Mouse (Mus musculus) hindbrain, embryonic 14.5 days (tissue): ENCODE data around the gene B3galt1. TPM values are rescaled to one million over a fixed set of nuclear protein-coding genes. Genes with fewer than 3 reads are reported as not detected.

Experiments
- ATAC-seq: fragments of 200-750 bp; cut with Nextera tagmentation; 2 replicates; pipeline ENCODE4 v1.8.0; 2017; ENCODE audit warnings: moderate number of reproducible peaks, mild to moderate bottlenecking, moderate TSS enrichment, moderate library complexity; ENCODE audit not compliant: low FRiP score
- DNase-seq: peaks from one replicate; pipeline ENCODE4 v3.0.0-alpha.2; 2015; ENCODE audit warnings: low spot score
- H3K27ac ChIP-seq: fragments of 300-500 bp; sonication (generic); 2 replicates; pipeline ENCODE4 v1.5.1; 2014; ENCODE audit warnings: mild to moderate bottlenecking, moderate library complexity
- H3K27me3 ChIP-seq: fragments of 300-500 bp; sonication (generic); 2 replicates; pipeline ENCODE4 v1.6.1; 2014; ENCODE audit warnings: mild to moderate bottlenecking, low read length, mixed read lengths; ENCODE audit not compliant: control insufficient read depth, insufficient read depth
- H3K36me3 ChIP-seq: fragments of 300-500 bp; sonication (generic); replicated peaks from 2 replicates; pipeline ENCODE4 v1.6.1; 2014; ENCODE audit not compliant: control insufficient read depth, insufficient read depth
- H3K4me1 ChIP-seq: fragments of 300-500 bp; sonication (generic); replicated peaks from 2 replicates; pipeline ENCODE4 v1.6.1; 2014; ENCODE audit warnings: antibody characterized with exemption, low read length, mixed read lengths; ENCODE audit not compliant: control insufficient read depth, insufficient read depth
- H3K4me2 ChIP-seq: fragments of 300-500 bp; sonication (generic); replicated peaks from 2 replicates; pipeline ENCODE4 v1.6.1; 2014; ENCODE audit warnings: mild to moderate bottlenecking, moderate library complexity
- H3K4me3 ChIP-seq: fragments of 300-500 bp; sonication (generic); replicated peaks from 2 replicates; pipeline ENCODE4 v1.5.1; 2014; ENCODE audit warnings: mild to moderate bottlenecking, low read length
- H3K9ac ChIP-seq: fragments of 300-500 bp; sonication (generic); 2 replicates; pipeline ENCODE4 v1.6.1; 2014
- H3K9me3 ChIP-seq: fragments of 300-500 bp; sonication (generic); 2 replicates; pipeline ENCODE4 v1.6.1; 2016; ENCODE audit warnings: low read length; ENCODE audit not compliant: control insufficient read depth
- WGBS: fragments of 180-500 bp; shearing (Covaris S2); extraction: QIAGEN DNeasy Blood & Tissue Kit; methylation state at CpG from one replicate; pipeline ENCODE4 v1.1.7; 2014; 5-methylcytosine and 5-hydroxymethylcytosine counted together
- polyA plus RNA-seq: library from polyadenylated mRNA; unstranded; fragments of >200 nt; fragmentation: Nextera tagmentation; extraction: Ambion mirVana; gene quantifications from 2 replicates; pipeline ENCODE4 v1.2.1, GENCODE M21; 2014

Gene B3galt1
- polyA plus RNA-seq, 1 experiment from 2014 or later: 72.2 TPM

DNA sequence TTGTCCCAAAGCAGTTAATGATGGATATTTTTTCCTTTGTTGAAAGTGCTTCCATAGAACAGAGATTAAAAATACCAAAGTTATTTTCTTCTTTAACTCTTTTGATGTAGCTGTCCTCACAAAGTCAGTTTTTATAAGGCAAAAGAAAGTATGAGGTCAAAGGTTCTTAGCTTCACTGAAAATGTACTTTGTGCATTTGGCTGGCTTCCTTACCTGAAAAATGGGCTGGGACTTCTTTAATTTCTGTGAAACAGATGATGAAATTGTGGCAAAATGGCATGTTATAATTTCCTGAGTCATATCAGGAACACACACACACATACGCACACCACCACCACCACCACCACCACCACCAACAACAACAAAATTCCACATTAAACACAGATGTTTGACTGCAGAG, 427.8 kb downstream of the B3galt1 start:
- no peak overlapping the region for H3K27ac ChIP-seq
- ATAC-seq: no peak
- H3K4me1 ChIP-seq: no peaks in the 10 kb centered on the region
- DNase-seq: no peak
- H3K9me3 ChIP-seq: no peaks in the 10 kb centered on the region
- no peaks in the 10 kb centered on the region for H3K27me3 ChIP-seq
- H3K9ac ChIP-seq: no peak overlapping the region
- H3K4me3 ChIP-seq: no peak overlapping the region
- H3K4me2 ChIP-seq: no peak overlapping the region
- 100% methylated on average over 1 of the region's 1 CpGs for WGBS
- H3K36me3 ChIP-seq: no peaks in the 10 kb centered on the region

GRCm38 (mm10) chr2:68003091-68003490, 437.4 kb downstream of the B3galt1 start:
- no peaks in the 10 kb centered on the region for H3K27me3 ChIP-seq
- H3K4me1 ChIP-seq: no peaks in the 10 kb centered on the region
- no peaks in the 10 kb centered on the region for H3K36me3 ChIP-seq
- ATAC-seq: no peak
- no peak overlapping the region for H3K9ac ChIP-seq
- H3K27ac ChIP-seq: no peak overlapping the region
- DNase-seq: no peak
- no peak overlapping the region for H3K4me2 ChIP-seq
- H3K4me3 ChIP-seq: no peak overlapping the region
- no peaks in the 10 kb centered on the region for H3K9me3 ChIP-seq
- 73% methylated on average over 1 of the region's 1 CpGs for WGBS

- Histone ChIP-seq H3K9ac (no peak overlapping the region), H3K4me2 (no peak overlapping the region), H3K27ac (no peak overlapping the region), H3K27me3 (no peaks in the 10 kb centered on the region), H3K4me1 (no peaks in the 10 kb centered on the region), H3K36me3 (no peaks in the 10 kb centered on the region), H3K4me3 (no peak overlapping the region), H3K9me3 (no peaks in the 10 kb centered on the region)
- WGBS: 96% methylated on average over 9 of the region's 9 CpGs
- ATAC-seq (no peak), DNase-seq (no peak)
Observed at GRCm38 (mm10) chr2:68005210-68005609, 439.5 kb downstream of the B3galt1 start.

DNA sequence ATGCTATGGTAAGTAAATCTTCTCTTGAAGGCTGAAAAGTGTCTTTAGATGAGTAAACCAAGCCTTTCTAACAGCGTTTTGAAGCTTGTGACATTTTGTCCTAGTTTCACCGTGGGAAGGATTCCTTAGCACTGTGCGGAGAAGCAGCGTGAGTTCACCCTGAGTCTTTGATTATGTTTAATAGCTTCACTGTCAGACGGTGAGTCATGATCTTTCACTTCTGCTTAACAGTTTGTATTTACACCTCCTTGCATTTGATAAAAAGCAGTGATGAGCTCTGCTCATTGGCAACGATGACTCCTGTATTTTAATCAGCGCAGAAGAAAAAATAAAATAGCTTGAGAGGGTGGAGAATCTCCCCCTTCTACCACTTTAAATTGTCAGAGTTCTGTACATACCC, 440.0 kb downstream of the B3galt1 start:
- no peak overlapping the region for H3K4me2 ChIP-seq
- no peak overlapping the region for H3K9ac ChIP-seq
- no peaks in the 10 kb centered on the region for H3K36me3 ChIP-seq
- no peak overlapping the region for H3K4me3 ChIP-seq
- H3K9me3 ChIP-seq: no peaks in the 10 kb centered on the region
- no peak for ATAC-seq
- WGBS: 76% methylated on average over 7 of the region's 7 CpGs
- no peak for DNase-seq
- H3K27me3 ChIP-seq: no peaks in the 10 kb centered on the region
- H3K4me1 ChIP-seq: no peaks in the 10 kb centered on the region
- no peak overlapping the region for H3K27ac ChIP-seq

- WGBS: 84% methylated on average over 4 of the region's 4 CpGs
- no peak for ATAC-seq
- H3K4me3 ChIP-seq: no peak overlapping the region
Observed at GRCm38 (mm10) chr2:68011336-68011735, 445.7 kb downstream of the B3galt1 start.

GRCm38 (mm10) chr2:68020251-68020680, 454.6 kb downstream of the B3galt1 start:
- H3K9me3 ChIP-seq: no peaks in the 10 kb centered on the region
- H3K4me1 ChIP-seq: no peaks in the 10 kb centered on the region
- no peak for DNase-seq
- H3K27me3 ChIP-seq: no peaks in the 10 kb centered on the region
- ATAC-seq: no peak
- H3K9ac ChIP-seq: no peak overlapping the region
- no peaks in the 10 kb centered on the region for H3K36me3 ChIP-seq
- H3K4me3 ChIP-seq: no peak overlapping the region
- WGBS: 79% methylated on average over 5 of the region's 5 CpGs
- no peak overlapping the region for H3K27ac ChIP-seq
- H3K4me2 ChIP-seq: no peak overlapping the region

More at GRCm38 (mm10) chr2:68011336-68011735, 445.7 kb downstream of the B3galt1 start:
- Histone ChIP-seq H3K4me1 (no peaks in the 10 kb centered on the region), H3K9me3 (no peaks in the 10 kb centered on the region), H3K4me2 (no peak overlapping the region), H3K27me3 (no peaks in the 10 kb centered on the region), H3K9ac (no peak overlapping the region), H3K36me3 (no peaks in the 10 kb centered on the region), H3K27ac (no peak overlapping the region)
- no peak for DNase-seq

GRCm38 (mm10) chr2:68021541-68022152, 456.0 kb downstream of the B3galt1 start:
- no peaks in the 10 kb centered on the region for H3K4me1 ChIP-seq
- WGBS: 77% methylated on average over 6 of the region's 6 CpGs
- no peak overlapping the region for H3K27ac ChIP-seq
- DNase-seq: no peak
- ATAC-seq: no peak
- no peaks in the 10 kb centered on the region for H3K9me3 ChIP-seq
- H3K4me3 ChIP-seq: no peak overlapping the region
- H3K9ac ChIP-seq: no peak overlapping the region
- H3K27me3 ChIP-seq: no peaks in the 10 kb centered on the region
- H3K36me3 ChIP-seq: no peaks in the 10 kb centered on the region
- no peak overlapping the region for H3K4me2 ChIP-seq

DNA sequence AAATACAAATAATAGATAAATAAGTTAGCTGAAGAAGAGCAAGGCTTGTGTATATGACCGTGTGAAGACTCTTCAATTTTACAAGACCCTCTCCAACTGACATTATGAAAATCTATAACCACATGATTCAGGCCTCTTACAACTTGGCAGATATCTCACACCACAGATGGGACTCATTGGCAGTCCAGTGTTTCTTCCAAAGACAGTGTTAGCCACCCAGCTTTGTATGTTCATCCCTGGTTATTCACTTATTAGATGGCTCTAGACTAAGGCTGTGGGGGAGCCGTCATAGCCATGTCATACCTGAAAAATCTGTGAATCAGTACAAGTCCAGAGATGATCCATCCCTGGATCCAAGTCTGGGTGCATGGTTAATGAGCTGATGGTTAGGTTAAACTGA, 463.1 kb downstream of the B3galt1 start:
- Histone ChIP-seq H3K36me3 (no peaks in the 10 kb centered on the region), H3K4me2 (no peak overlapping the region), H3K27me3 (no peaks in the 10 kb centered on the region), H3K27ac (no peak overlapping the region), H3K9ac (no peak overlapping the region), H3K9me3 (no peaks in the 10 kb centered on the region), H3K4me3 (no peak overlapping the region), H3K4me1 (no peaks in the 10 kb centered on the region)
- 97% methylated on average over 2 of the region's 2 CpGs for WGBS
- ATAC-seq: no peak
- no peak for DNase-seq

GRCm38 (mm10) chr2:68034711-68035110, 469.0 kb downstream of the B3galt1 start:
- ATAC-seq: no peak
- no peak overlapping the region for H3K4me2 ChIP-seq
- no peaks in the 10 kb centered on the region for H3K27me3 ChIP-seq
- H3K9ac ChIP-seq: no peak overlapping the region
- no peak overlapping the region for H3K27ac ChIP-seq
- H3K4me1 ChIP-seq: no peaks in the 10 kb centered on the region
- no peaks in the 10 kb centered on the region for H3K9me3 ChIP-seq
- H3K36me3 ChIP-seq: no peaks in the 10 kb centered on the region
- 91% methylated on average over 3 of the region's 3 CpGs for WGBS
- DNase-seq: no peak
- no peak overlapping the region for H3K4me3 ChIP-seq

DNA sequence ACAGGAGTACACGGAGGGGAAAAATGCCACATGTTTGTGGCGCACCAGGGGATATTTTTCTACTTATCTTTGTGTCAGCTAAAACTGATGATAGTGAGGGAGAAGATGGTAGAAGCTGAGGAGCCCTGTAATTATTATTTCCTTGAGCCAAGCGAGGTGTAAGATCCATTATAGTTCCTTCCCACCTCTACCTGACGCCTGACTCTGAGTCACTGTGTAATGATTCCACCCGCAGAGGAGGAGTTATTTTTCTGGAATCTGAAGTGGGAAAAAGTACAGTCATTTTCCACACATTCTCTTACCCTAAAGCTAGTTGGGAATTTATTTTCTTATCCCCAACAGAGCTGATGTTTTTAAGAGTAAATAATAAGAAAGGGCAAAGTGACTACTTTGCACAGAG, 475.1 kb downstream of the B3galt1 start:
- no peak for DNase-seq

More for the DNA sequence above, 475.1 kb downstream of the B3galt1 start:
- Histone ChIP-seq H3K36me3 (no peaks in the 10 kb centered on the region), H3K4me2 (no peak overlapping the region), H3K9me3 (no peaks in the 10 kb centered on the region), H3K9ac (no peak overlapping the region), H3K4me1 (no peaks in the 10 kb centered on the region), H3K4me3 (no peak overlapping the region), H3K27me3 (no peaks in the 10 kb centered on the region), H3K27ac (no peak overlapping the region)
- no peak for ATAC-seq
- WGBS: 80% methylated on average over 5 of the region's 5 CpGs
